Mouse (Mus musculus) stomach, postnatal 0 days (tissue): ENCODE measurements around the gene Nup214. TPM values are rescaled to one million over a fixed set of nuclear protein-coding genes. Genes with fewer than 3 reads are reported as not detected.

ENCODE experiments used
- ATAC-seq: fragments of 200-750 bp; cut with Nextera tagmentation; 2 replicates; pipeline ENCODE4 v1.8.0; 2017; ENCODE audit not compliant: low FRiP score, low TSS enrichment
- DNase-seq: peaks from one replicate; pipeline ENCODE4 v3.0.0-alpha.2; 2016; ENCODE audit warnings: low spot score
- H3K27ac ChIP-seq: fragments of 300-500 bp; sonication (generic); replicated peaks from 2 replicates; pipeline ENCODE4 v1.5.1; 2014; ENCODE audit warnings: mild to moderate bottlenecking, control low read depth
- H3K27me3 ChIP-seq: fragments of 300-500 bp; sonication (generic); 2 replicates; pipeline ENCODE4 v1.6.1; 2014; ENCODE audit warnings: low read length; ENCODE audit not compliant: control insufficient read depth, insufficient read depth
- H3K36me3 ChIP-seq: fragments of 300-500 bp; sonication (generic); 2 replicates; pipeline ENCODE4 v1.6.1; 2014; ENCODE audit warnings: low read length, mixed read lengths; ENCODE audit not compliant: control insufficient read depth, insufficient read depth
- H3K4me1 ChIP-seq: fragments of 300-500 bp; sonication (generic); replicated peaks from 2 replicates; pipeline ENCODE4 v1.6.1; 2014; ENCODE audit warnings: antibody characterized with exemption; ENCODE audit not compliant: control insufficient read depth, insufficient read depth
- H3K4me2 ChIP-seq: fragments of 300-500 bp; sonication (generic); replicated peaks from 2 replicates; pipeline ENCODE4 v1.6.1; 2014; ENCODE audit warnings: low read depth, mild to moderate bottlenecking, control low read depth, moderate library complexity
- H3K4me3 ChIP-seq: fragments of 300-500 bp; sonication (generic); 2 replicates; pipeline ENCODE4 v1.5.1; 2014; ENCODE audit warnings: low read depth, low read length, control low read depth
- H3K9ac ChIP-seq: fragments of 300-500 bp; sonication (generic); 2 replicates; pipeline ENCODE4 v1.6.1; 2014; ENCODE audit warnings: mild to moderate bottlenecking, low read length, control low read depth, mixed read lengths
- H3K9me3 ChIP-seq: fragments of 300-500 bp; sonication (generic); 2 replicates; pipeline ENCODE4 v1.6.1; 2016; ENCODE audit warnings: low read length; ENCODE audit not compliant: control insufficient read depth
- CTCF ChIP-seq: IDR thresholded peaks from 2 replicates; pipeline ENCODE4 v1.5.1; 2016; ENCODE audit warnings: antibody characterized with exemption, low read depth, mild to moderate bottlenecking, moderate library complexity
- EP300 ChIP-seq: optimal IDR thresholded peaks from 2 replicates; pipeline ENCODE3; 2016; ENCODE audit warnings: antibody characterized with exemption
- WGBS: fragments of 180-500 bp; shearing (Covaris S2); extraction: QIAGEN DNeasy Blood & Tissue Kit; methylation state at CpG from one replicate; pipeline ENCODE4 v1.1.7; 2014; 5-methylcytosine and 5-hydroxymethylcytosine counted together
- polyA plus RNA-seq: library from polyadenylated mRNA; unstranded; fragments of >200 nt; fragmentation: Nextera tagmentation; extraction: Ambion mirVana; gene quantifications from 2 replicates; pipeline ENCODE4 v1.2.1, GENCODE M21; 2015

Nup214 gene
- polyA plus RNA-seq, 1 experiment from 2014 or later: 33.6 TPM

DNA sequence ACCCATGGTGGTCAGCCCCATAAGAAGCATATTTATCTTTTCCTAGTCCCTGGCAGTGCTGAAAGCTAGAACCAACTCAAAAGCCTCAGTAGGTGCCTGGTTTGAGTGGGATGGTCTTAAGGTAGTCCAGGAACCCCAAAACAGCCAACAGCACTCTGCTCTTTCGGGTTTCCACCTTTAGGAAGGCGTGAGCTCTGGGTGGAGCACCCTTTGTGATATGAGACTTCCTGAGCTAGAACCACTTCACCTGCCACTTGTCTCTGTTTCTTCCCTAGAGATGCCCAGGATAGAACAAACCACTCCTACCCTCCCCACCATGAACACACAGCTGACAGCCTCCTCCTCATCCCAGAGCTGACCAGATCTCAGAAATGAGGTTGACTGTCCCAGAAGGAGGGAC, 83.1 kb downstream of the Nup214 start:
- Histone ChIP-seq H3K27ac (no peak overlapping the region), H3K27me3 (no peaks in the 10 kb centered on the region), H3K4me2 (no peak overlapping the region), H3K36me3 (peaks cover 2% of the 10 kb centered on the region; the same call in 1 of the 2 replicates), H3K9ac (no peak overlapping the region), H3K4me1 (no peaks in the 10 kb centered on the region), H3K4me3 (no peak overlapping the region), H3K9me3 (no peaks in the 10 kb centered on the region)
- DNase-seq: no peak
- no peak for ATAC-seq
- TF ChIP-seq CTCF: no peak
- TF ChIP-seq EP300: no peak
- WGBS: 78% methylated on average over 2 of the region's 2 CpGs

DNA sequence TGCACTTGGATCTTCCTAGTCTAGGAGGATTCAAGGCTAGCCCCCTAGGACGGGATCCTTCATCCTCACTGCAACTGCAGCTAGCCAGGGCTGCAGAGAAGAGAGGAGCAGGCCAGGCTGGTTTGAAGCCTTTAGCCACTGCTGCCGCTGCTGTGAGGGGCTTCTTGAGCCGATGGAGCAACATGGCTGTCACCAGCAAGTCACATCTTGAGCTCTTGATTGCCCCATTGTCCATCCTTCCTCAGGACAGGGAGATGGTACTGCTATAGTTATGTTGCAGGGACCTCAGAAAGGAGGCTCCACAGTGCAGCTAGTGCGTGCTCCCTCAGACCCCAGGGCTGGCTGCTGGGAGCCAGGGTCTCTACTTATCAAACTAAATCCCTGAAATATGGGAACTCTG, 83.6 kb downstream of the Nup214 start:
- Histone ChIP-seq H3K9me3 (no peaks in the 10 kb centered on the region), H3K36me3 (no peaks in the 10 kb centered on the region), H3K27me3 (no peaks in the 10 kb centered on the region), H3K4me1 (no peaks in the 10 kb centered on the region), H3K4me2 (no peak overlapping the region), H3K9ac (no peak overlapping the region), H3K4me3 (no peak overlapping the region), H3K27ac (no peak overlapping the region)
- ATAC-seq: no peak
- WGBS: 79% methylated on average over 4 of the region's 4 CpGs
- TF ChIP-seq CTCF (no peak), EP300 (no peak)
- no peak for DNase-seq

GRCm38 (mm10) chr2:32058241-32058640, 84.0 kb downstream of the Nup214 start:
- Histone ChIP-seq H3K4me1 (no peaks in the 10 kb centered on the region), H3K4me2 (no peak overlapping the region), H3K36me3 (no peaks in the 10 kb centered on the region), H3K4me3 (no peak overlapping the region), H3K27me3 (no peaks in the 10 kb centered on the region), H3K9me3 (no peaks in the 10 kb centered on the region), H3K27ac (no peak overlapping the region), H3K9ac (no peak overlapping the region)
- WGBS: 74% methylated on average over 9 of the region's 9 CpGs
- TF ChIP-seq EP300 (no peak), CTCF (no peak)
- DNase-seq (no peak), ATAC-seq (no peak)

- Histone ChIP-seq H3K4me2 (no peak overlapping the region), H3K4me1 (no peaks in the 10 kb centered on the region), H3K27me3 (no peaks in the 10 kb centered on the region), H3K27ac (no peak overlapping the region), H3K36me3 (no peaks in the 10 kb centered on the region), H3K9ac (no peak overlapping the region), H3K4me3 (no peak overlapping the region), H3K9me3 (no peaks in the 10 kb centered on the region)
- 33% methylated on average over 5 of the region's 5 CpGs for WGBS
- TF ChIP-seq CTCF (no peak), EP300 (no peak)
- ATAC-seq (no peak), DNase-seq (no peak)
Observed at GRCm38 (mm10) chr2:32058716-32059115, 84.5 kb downstream of the Nup214 start.

- DNase-seq (no peak), ATAC-seq (no peak)
- Histone ChIP-seq H3K27me3 (no peaks in the 10 kb centered on the region), H3K36me3 (no peaks in the 10 kb centered on the region), H3K9ac (no peak overlapping the region), H3K9me3 (no peaks in the 10 kb centered on the region), H3K4me3 (no peak overlapping the region), H3K27ac (no peak overlapping the region), H3K4me1 (no peaks in the 10 kb centered on the region), H3K4me2 (no peak overlapping the region)
- 75% methylated on average over 6 of the region's 6 CpGs for WGBS
- TF ChIP-seq CTCF (no peak), EP300 (no peak)
Observed at GRCm38 (mm10) chr2:32059613-32060012, 85.4 kb downstream of the Nup214 start.

DNA sequence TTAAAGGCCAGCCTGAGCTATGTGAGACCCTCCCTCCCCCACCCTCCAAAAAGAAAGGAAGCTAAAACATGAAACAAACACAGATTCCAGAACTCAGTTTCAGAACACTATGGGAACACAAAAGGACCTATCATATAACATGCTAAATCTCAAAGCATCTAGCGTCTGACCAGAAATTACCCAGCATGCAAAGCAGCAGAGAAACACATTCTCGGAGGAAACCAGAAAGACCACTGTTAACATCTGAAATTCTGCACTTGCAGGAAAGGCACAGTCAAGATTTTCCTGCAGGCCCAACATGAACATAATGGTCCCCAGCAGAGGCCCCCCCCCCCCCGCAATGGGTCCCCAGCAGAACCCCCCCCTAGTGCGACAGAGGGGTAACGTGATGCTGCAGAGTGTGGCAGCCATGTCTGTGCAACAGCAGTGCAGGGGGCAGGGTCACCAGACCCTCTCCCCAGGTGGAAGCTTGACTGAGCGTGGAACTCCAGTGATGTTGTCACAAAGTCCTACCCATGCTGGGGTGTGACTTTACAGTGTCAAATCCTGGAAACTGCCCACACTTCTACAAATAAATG, 86.1 kb downstream of the Nup214 start:
- Histone ChIP-seq H3K27ac (no peak overlapping the region), H3K9me3 (no peaks in the 10 kb centered on the region), H3K36me3 (no peaks in the 10 kb centered on the region), H3K4me2 (no peak overlapping the region), H3K4me1 (no peaks in the 10 kb centered on the region), H3K4me3 (no peak overlapping the region), H3K27me3 (no peaks in the 10 kb centered on the region), H3K9ac (no peak overlapping the region)
- WGBS: 61% methylated on average over 6 of the region's 6 CpGs
- DNase-seq: no peak
- TF ChIP-seq EP300: no peak
- TF ChIP-seq CTCF: no peak
- no peak for ATAC-seq
